Mouse (Mus musculus) stomach, postnatal 0 days (tissue): Measurements from ENCODE around the gene Cyp39a1. TPM values are rescaled to one million over a fixed set of nuclear protein-coding genes. Genes with fewer than 3 reads are reported as not detected.

Source experiments
- ATAC-seq: fragments of 200-750 bp; cut with Nextera tagmentation; 2 replicates; pipeline ENCODE4 v1.8.0; 2017; ENCODE audit not compliant: low FRiP score, low TSS enrichment
- DNase-seq: peaks from one replicate; pipeline ENCODE4 v3.0.0-alpha.2; 2016; ENCODE audit warnings: low spot score
- H3K27ac ChIP-seq: fragments of 300-500 bp; sonication (generic); replicated peaks from 2 replicates; pipeline ENCODE4 v1.5.1; 2014; ENCODE audit warnings: mild to moderate bottlenecking, control low read depth
- H3K27me3 ChIP-seq: fragments of 300-500 bp; sonication (generic); 2 replicates; pipeline ENCODE4 v1.6.1; 2014; ENCODE audit warnings: low read length; ENCODE audit not compliant: control insufficient read depth, insufficient read depth
- H3K36me3 ChIP-seq: fragments of 300-500 bp; sonication (generic); 2 replicates; pipeline ENCODE4 v1.6.1; 2014; ENCODE audit warnings: low read length, mixed read lengths; ENCODE audit not compliant: control insufficient read depth, insufficient read depth
- H3K4me1 ChIP-seq: fragments of 300-500 bp; sonication (generic); replicated peaks from 2 replicates; pipeline ENCODE4 v1.6.1; 2014; ENCODE audit warnings: antibody characterized with exemption; ENCODE audit not compliant: control insufficient read depth, insufficient read depth
- H3K4me2 ChIP-seq: fragments of 300-500 bp; sonication (generic); replicated peaks from 2 replicates; pipeline ENCODE4 v1.6.1; 2014; ENCODE audit warnings: low read depth, mild to moderate bottlenecking, control low read depth, moderate library complexity
- H3K4me3 ChIP-seq: fragments of 300-500 bp; sonication (generic); 2 replicates; pipeline ENCODE4 v1.5.1; 2014; ENCODE audit warnings: low read depth, low read length, control low read depth
- H3K9ac ChIP-seq: fragments of 300-500 bp; sonication (generic); 2 replicates; pipeline ENCODE4 v1.6.1; 2014; ENCODE audit warnings: mild to moderate bottlenecking, low read length, control low read depth, mixed read lengths
- H3K9me3 ChIP-seq: fragments of 300-500 bp; sonication (generic); 2 replicates; pipeline ENCODE4 v1.6.1; 2016; ENCODE audit warnings: low read length; ENCODE audit not compliant: control insufficient read depth
- CTCF ChIP-seq: IDR thresholded peaks from 2 replicates; pipeline ENCODE4 v1.5.1; 2016; ENCODE audit warnings: antibody characterized with exemption, low read depth, mild to moderate bottlenecking, moderate library complexity
- EP300 ChIP-seq: optimal IDR thresholded peaks from 2 replicates; pipeline ENCODE3; 2016; ENCODE audit warnings: antibody characterized with exemption
- WGBS: fragments of 180-500 bp; shearing (Covaris S2); extraction: QIAGEN DNeasy Blood & Tissue Kit; methylation state at CpG from one replicate; pipeline ENCODE4 v1.1.7; 2014; 5-methylcytosine and 5-hydroxymethylcytosine counted together
- polyA plus RNA-seq: library from polyadenylated mRNA; unstranded; fragments of >200 nt; fragmentation: Nextera tagmentation; extraction: Ambion mirVana; gene quantifications from 2 replicates; pipeline ENCODE4 v1.2.1, GENCODE M21; 2015

Gene Cyp39a1
- polyA plus RNA-seq, 1 experiment from 2014 or later = 14.0 TPM

DNA sequence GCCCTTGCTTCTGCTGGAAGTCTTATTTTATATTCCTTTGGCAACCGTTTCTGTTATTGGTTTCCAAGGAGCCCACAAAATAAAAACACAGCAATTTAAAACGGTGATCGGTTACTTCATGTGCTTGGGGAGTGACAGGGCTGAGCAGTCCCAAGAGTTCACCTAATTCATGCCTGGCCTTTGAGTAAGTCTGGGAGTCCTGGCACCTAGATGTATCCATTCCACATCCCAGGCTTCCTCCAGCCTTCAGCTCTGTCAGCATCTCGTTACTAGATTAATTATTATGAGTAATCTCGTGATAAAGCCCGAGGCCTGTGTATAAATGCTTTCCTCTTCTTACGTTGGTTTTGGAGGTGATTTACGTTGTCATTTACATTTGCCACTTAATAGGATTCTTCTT lies 64.1 kb downstream of the Cyp39a1 start:
- Histone ChIP-seq H3K4me3 (no peak overlapping the region), H3K4me1 (no peaks in the 10 kb centered on the region), H3K27me3 (no peaks in the 10 kb centered on the region), H3K9ac (no peak overlapping the region), H3K36me3 (no peaks in the 10 kb centered on the region), H3K9me3 (no peaks in the 10 kb centered on the region), H3K27ac (0 out of 2 replicates have a peak overlapping the region, but pooled peaks have one; percentile 1), H3K4me2 (no peak overlapping the region)
- peak; percentile 83; the same call in 1 of the 2 replicates for ATAC-seq
- no peak for TF ChIP-seq CTCF
- TF ChIP-seq EP300 = no peak
- no peak for DNase-seq
- 44% methylated on average over 8 of the region's 8 CpGs for WGBS

DNA sequence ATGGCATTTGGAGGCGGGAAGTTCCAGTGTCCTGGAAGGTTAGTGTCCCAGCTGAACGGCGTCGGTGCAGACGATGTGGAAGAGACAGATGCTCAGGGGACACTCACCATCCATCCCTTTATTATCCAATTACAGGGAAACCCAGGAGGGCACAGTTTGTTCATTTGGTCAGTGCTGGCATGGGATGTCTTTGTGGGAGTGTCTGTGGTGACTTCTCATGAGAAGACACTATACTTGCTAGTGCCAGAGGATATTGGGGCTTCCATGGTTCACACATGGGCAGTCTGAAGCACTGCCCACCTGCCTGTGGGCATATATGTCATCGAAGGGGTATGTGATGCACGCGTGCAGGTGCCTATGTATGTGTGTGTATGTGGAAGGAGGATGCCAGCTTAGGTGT lies 64.8 kb downstream of the Cyp39a1 start:
- Histone ChIP-seq H3K4me3 (no peak overlapping the region), H3K9me3 (no peaks in the 10 kb centered on the region), H3K4me2 (no peak overlapping the region), H3K27me3 (no peaks in the 10 kb centered on the region), H3K27ac (peak overlapping the region; percentile 59; the same call in 1 of the 2 replicates), H3K9ac (no peak overlapping the region), H3K4me1 (no peaks in the 10 kb centered on the region), H3K36me3 (no peaks in the 10 kb centered on the region)
- ATAC-seq (peak; percentile 45; the same call in 1 of the 2 replicates), DNase-seq (no peak)
- 62% methylated on average over 8 of the region's 8 CpGs for WGBS
- TF ChIP-seq CTCF = no peak
- TF ChIP-seq EP300 = no peak

DNA sequence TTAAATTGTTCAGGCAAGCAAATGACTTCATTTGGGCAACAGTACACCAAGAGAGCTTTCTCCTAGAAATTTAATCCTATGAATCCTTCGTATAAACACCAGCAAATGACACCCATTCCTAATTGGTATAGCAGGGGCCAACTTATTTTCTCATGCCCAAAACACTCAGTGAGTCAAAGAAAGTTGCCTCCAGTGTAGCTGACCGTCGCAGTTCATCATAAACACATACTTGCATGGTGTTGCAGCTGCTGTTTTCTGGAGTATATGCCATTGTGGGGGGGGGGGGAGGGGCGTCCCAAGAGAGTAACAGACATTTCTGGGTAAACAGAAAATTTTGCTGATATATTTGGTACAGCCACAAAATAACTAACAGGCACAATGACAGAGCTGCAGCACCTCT lies 67.0 kb downstream of the Cyp39a1 start:
- no peaks in the 10 kb centered on the region for H3K4me1 ChIP-seq
- H3K27me3 ChIP-seq = no peaks in the 10 kb centered on the region
- H3K36me3 ChIP-seq = no peaks in the 10 kb centered on the region
- WGBS = 63% methylated on average over 4 of the region's 4 CpGs
- H3K27ac ChIP-seq = no peak overlapping the region
- DNase-seq = no peak
- ATAC-seq = no peak; the same call in 1 of the 2 replicates
- no peak overlapping the region for H3K4me2 ChIP-seq
- H3K4me3 ChIP-seq = no peak overlapping the region
- H3K9me3 ChIP-seq = no peaks in the 10 kb centered on the region
- H3K9ac ChIP-seq = no peak overlapping the region
- TF ChIP-seq CTCF (no peak), EP300 (no peak)

DNA sequence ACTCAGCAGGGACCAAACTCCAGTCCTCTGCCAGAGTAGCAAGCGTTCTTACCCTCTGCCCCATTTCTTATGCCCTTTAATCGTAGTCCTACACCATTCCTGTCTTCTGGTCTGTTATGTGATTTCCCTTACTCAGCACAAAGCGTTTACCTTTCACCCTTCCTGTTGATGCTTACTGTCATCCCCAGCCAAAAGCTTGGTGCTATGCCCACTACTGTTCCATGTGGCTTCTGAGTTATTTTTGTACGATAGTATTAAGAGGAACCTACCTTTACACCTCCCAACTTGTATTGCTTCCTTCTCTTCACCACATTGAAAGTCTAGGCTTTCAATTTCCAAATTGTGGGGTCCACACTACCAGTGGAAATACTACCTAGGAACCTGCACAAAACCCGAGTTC lies 76.7 kb downstream of the Cyp39a1 start:
- 77% methylated on average over 5 of the region's 5 CpGs for WGBS

DNA sequence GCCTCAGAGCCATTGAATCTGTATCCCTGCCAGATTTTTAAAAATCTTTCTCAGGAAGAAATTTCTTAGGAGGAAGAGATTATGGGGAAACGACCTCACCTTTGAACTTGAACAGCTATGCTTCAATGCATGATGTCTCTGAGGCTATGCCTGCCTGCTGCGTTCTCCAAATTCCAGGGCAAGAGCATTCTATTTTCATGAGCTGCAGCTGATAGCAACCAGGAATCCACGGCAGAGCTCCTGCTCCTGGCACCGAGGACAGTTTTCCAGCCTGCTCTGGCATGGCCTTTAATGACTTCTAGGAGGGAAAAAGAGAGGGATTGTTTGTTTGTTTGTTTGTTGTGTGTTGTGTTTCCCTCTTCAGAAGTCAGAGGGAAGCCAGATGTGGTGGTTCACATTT lies 77.2 kb downstream of the Cyp39a1 start:
- Histone ChIP-seq H3K9ac (no peak overlapping the region), H3K4me3 (no peak overlapping the region), H3K27ac (no peak overlapping the region), H3K36me3 (no peaks in the 10 kb centered on the region), H3K4me1 (no peaks in the 10 kb centered on the region), H3K4me2 (no peak overlapping the region), H3K27me3 (no peaks in the 10 kb centered on the region), H3K9me3 (no peaks in the 10 kb centered on the region)
- TF ChIP-seq EP300 = no peak
- TF ChIP-seq CTCF = no peak
- WGBS = 50% methylated on average over 4 of the region's 4 CpGs
- DNase-seq (no peak), ATAC-seq (no peak)

More for the DNA sequence above, 76.7 kb downstream of the Cyp39a1 start:
- Histone ChIP-seq H3K9ac (no peak overlapping the region), H3K4me3 (no peak overlapping the region), H3K9me3 (no peaks in the 10 kb centered on the region), H3K36me3 (no peaks in the 10 kb centered on the region), H3K4me1 (no peaks in the 10 kb centered on the region), H3K27me3 (no peaks in the 10 kb centered on the region), H3K4me2 (no peak overlapping the region), H3K27ac (no peak overlapping the region)
- TF ChIP-seq EP300 (no peak), CTCF (no peak)
- DNase-seq (no peak), ATAC-seq (no peak)

DNA sequence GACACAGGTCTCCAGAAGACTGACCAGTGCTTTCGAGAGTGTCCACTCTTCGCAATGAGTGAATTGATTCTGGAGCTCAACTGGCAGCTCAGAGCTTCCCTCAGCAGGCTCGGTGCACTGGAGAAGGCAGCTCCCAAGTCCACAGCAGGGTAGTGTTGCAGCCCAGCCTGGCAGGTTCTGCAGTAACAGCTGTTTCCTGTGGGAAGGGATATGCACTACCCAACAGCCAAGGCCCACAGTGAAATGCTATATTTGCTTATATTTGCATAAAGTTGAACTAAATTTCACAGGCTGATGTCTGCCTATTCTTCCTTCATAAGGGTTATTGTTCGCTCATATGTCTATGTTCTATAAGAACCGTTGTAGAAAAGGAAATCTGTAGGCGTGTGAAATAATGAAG lies 83.9 kb downstream of the Cyp39a1 start:
- Histone ChIP-seq H3K4me1 (no peaks in the 10 kb centered on the region), H3K36me3 (no peaks in the 10 kb centered on the region), H3K9ac (no peak overlapping the region), H3K9me3 (no peaks in the 10 kb centered on the region), H3K27ac (no peak overlapping the region), H3K4me3 (no peak overlapping the region), H3K27me3 (no peaks in the 10 kb centered on the region), H3K4me2 (no peak overlapping the region)
- TF ChIP-seq CTCF (no peak), EP300 (no peak)
- ATAC-seq (no peak), DNase-seq (no peak)
- 91% methylated on average over 6 of the region's 6 CpGs for WGBS
